Mouse (Mus musculus) embryonic fibroblast, embryonic 13.5 days (primary cell): ENCODE results near the gene Gnas.

Experiments used
- CTCF ChIP-seq: IDR thresholded peaks from 2 replicates; pipeline ENCODE4 v1.5.1; 2011; ENCODE audit warnings: mild to moderate bottlenecking, control low read depth, low read length, moderate library complexity, borderline replicate concordance; ENCODE audit not compliant: insufficient read depth
- POLR2A ChIP-seq: IDR thresholded peaks from 2 replicates; pipeline ENCODE4 v1.6.1; 2011; ENCODE audit warnings: low read depth, mild to moderate bottlenecking, control low read depth, low read length, moderate library complexity

- TF ChIP-seq CTCF, result no peak
- no peak for TF ChIP-seq POLR2A
Observed at GRCm38 (mm10) chr2:174346612-174346998, 62.5 kb downstream of the Gnas start, which contains the start of gene Gm20721.
